Mouse (Mus musculus) olfactory bulb, adult 2 months (tissue): ENCODE results near the gene Zfp11.

ENCODE experiments used
- CTCF ChIP-seq: fragments of 200-500 bp; IDR thresholded peaks from 2 replicates; pipeline ENCODE4 v1.5.1; 2012; ENCODE audit warnings: low read depth, mild to moderate bottlenecking, low read length, moderate library complexity; ENCODE audit not compliant: insufficient read depth
- POLR2A ChIP-seq: fragments of 200-500 bp; IDR thresholded peaks from 2 replicates; pipeline ENCODE4 v1.6.1; 2012; ENCODE audit warnings: mild to moderate bottlenecking, low read depth, low read length, moderate library complexity; ENCODE audit not compliant: insufficient read depth

DNA sequence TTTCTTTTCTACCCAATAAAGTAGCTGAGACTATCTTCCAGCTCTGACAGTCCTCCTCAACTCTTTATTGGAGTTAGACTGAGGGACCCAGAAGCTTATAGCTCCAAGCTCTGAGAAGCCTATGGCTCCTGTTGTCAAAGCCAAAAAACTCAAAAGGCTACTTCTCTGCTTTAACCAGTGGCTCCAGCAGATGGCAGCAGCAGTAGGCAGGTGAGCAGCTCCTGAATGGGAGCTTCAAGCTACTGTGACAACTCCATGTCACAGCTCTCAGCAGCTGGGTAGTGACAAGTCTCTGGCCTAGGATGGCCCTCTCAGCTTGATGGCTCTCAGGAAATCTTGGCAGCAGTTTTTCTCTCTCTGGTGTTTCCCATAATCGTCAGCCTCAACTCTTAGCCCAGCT lies 58.8 kb downstream of the Zfp11 start:
- no peak for TF ChIP-seq POLR2A
- 0 out of 2 replicates have a peak, but pooled peaks have one; percentile 18 for TF ChIP-seq CTCF
